Mouse (Mus musculus): Measurements from ENCODE around the gene Gm11627.
"Not testable (repeated sequence)": the region's sequence is repeated elsewhere in the genome, so short reads cannot be mapped to it uniquely, and the experiment has no call there.

The Gm11627 gene

DNA sequence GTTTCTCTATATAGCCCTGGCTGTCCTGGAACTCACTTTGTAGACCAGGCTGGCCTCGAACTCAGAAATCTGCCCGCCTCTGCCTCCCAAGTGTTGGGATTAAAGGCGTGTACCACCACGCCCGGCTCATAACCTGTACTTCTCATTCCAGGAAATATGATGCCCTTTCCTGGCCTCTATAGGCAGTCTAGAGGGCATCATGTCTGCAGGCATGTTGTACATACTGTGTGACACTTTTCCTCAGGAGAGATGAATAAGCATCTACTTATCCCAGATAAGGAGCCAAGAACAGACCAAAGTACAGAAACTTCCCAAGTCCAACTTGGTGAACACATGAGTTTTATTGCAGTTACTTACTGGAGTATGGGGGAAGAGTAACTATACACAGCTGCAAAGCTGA lies 20.6 kb downstream of the Gm11627 start:
- no peak for DNase-seq

DNA sequence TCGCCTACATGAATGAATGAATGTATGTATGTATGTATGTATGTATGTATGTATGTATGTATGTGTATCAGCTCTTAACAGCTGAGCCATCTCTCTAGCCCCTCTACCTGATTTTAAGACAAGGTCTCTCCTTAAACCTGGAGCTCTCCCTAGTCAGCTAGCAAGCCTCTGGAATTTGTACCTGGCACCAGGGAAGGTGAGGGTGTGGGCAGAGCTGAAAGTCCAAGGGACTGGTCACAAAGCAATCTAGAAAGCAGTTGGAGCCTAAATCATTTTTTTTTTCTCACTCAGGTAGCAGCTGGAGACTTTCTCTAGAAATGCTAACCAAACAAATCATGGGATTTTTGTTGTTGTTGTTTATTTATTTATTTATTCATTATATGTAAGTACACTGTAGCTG lies 21.9 kb downstream of the Gm11627 start:
- DNase-seq: no peak

DNA sequence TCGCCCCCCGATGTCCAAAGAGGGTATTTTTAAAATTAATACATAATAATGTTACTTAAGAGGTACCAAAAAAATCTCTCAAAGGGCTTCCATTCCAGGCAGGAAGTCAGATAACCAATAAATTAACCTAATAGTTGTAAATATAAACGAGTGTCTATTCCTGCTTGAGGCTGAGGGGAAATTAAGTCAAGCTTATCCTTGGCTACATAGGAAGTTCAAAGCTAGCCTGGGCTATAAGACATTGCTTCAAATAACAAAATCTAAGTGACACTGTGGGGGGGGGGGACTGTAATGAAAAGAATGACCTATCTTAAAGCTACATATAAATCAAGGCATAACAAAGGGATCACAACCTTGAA lies 22.6 kb downstream of the Gm11627 start:
- no peak for DNase-seq

DNA sequence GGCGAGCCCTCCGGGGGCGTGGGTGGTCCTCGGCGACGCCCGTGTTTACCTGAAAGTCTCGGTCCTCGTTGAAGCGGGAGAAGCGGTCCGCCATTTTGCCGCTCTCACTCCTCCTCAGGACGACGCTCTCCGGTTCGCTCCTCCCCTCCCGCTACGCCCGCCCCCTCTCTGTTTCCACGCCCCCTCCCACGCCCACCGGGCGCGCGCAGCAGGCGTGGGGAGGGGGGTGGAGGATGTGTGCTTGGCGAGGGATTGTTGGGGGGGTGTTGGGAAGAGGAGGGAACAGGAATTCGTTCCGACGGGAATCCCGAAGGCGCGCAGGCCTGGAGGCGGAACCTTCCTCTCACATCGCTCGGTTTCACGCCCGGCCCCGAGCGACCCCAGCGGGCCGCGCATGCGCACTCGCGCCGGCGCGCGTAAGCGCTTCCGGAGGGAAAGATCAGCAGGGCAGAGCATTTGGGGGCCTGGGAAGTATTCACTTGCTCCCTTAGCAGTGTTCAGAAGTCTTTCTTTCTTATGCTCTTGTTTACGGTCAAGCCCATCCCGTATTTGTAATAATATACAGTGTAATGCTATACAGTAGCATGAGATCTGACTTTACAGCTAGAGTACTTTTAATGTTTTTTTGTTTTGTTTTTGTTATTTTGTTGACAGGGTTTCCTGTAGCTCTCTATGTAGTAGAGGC lies 23.1 kb downstream of the Gm11627 start, which contains the start of gene Gpatch8:
Gene Gpatch8, minus strand, starts transcription at position 362 of the 685 bp plus-strand sequence.
- peak; percentile 95 to 98 for DNase-seq

DNA sequence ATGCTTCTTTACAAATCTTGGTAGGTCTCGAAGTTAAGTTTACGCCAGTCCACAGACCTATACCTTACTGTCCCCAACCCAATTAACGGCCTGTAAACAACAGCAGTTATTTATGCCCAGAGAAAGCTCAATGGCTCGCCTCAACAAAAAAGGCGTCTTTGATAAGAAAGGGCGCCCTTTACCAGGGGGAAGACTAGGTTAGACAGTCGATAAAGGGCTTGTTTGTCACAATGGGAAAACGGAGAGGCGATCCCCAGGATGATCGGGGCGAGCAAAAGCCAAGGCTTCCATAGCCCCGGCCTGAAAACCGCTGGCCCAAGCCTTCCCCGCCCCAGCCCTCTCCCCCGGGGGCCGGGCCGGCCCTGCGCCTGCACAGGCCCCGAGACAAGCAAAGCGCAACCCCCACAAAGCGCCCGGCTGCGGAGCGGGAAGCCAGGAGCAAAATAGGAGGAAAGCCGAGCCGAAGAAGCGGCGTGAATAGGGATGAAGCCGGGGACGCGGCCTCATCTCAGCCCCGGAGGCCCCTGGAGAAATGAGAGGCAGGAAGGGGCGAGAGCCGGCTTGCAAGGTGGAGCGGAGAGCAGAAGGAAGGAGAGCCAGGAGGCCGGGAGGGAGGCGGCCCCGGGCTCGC lies 23.7 kb downstream of the Gm11627 start:
- DNase-seq: no peak

DNA sequence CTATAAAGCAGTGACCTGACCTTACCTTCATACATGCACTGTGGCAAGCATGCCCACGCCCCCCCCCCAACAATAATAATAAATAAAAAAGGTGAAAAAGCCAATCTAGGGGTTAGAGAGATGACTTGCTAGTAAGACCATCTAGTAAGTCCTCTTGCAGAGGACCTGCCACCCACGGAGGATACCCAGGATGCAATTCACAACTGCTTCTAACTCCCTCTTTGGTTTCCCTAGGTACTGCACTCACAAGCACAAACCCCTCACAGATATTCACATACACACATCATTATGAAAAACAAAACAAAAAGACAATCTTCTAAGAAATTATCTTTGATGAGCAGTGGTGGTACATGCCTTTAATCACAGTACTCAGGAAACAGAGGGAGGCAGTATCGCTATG lies 27.2 kb downstream of the Gm11627 start:
- DNase-seq: no peak

DNA sequence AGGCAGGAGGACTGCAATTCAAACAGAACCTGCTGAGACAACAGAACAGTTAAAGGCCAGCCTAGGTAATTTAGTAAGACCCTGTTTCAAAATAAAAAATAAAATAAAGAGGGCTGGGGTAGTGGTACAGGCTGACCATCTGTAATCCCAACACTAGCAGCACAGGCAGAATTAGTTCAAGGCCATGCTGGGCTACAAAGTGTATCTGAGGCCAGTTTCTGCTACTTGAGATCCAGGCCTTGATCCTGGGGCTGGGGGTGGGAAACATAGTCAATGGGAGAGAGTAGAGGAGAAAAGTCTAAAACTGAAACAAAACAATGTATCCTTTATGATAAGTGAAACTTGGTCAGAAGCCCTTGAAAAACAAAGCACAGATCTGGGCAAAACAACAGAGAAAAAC lies 28.1 kb downstream of the Gm11627 start:
- no peak for DNase-seq

DNA sequence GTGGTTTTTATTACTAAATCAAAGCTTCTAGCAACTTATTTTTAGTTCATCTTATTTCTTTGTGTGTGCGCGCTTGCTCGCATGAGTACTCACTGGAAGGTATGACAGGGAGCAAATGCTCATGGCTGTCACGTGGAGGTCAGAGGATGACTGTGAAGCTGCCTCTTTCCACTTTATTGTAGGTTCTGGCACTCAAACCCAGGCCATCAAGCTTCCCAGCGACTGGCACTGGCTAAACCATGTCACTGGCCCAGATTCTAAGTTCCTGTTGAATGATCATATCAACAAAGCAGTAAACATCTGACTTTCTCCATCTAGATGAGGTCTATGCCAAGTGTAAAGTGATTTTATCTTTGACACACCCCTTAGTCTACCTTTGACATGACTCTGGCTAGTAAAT lies 37.8 kb downstream of the Gm11627 start:
- no peak for DNase-seq

DNA sequence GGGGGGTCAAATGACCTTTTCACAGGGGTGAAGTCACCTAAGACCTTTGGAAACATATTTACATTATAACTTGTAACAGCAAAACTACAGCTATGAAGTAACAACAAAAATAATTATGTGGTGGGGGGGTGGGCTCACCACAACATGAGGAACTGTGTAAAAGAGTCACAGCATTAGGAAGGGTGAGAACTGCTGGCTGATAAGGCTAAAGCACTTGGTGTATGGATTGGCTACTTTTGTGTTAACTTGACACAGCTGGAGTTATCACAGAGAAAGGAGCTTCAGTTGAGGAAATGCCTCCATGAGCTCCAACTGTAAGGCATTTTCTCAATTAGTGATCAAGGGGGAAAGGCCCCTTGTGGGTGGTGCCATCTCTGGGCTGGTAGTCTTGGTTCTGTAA lies 39.0 kb downstream of the Gm11627 start:
- DNase-seq: not testable (repeated sequence)

DNA sequence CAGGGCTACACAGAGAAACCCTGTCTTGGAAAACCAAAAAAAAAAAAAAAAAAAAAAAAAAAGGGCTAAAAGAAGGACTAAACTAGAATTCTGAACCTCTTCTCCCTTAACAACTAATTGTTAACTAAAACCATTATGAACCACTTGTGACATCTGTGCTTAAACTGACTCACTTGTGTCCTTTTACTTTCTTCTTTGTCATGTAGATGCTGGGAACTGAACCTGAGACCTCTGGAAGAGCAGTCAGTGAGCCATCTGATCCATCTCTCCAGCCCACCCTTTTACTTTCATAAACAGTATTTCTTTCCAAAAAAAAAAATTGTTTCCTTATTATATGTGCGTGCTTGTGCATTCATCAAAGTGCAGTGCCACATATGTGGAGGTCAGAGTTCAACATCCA lies 39.6 kb downstream of the Gm11627 start:
- no peak for DNase-seq

DNA sequence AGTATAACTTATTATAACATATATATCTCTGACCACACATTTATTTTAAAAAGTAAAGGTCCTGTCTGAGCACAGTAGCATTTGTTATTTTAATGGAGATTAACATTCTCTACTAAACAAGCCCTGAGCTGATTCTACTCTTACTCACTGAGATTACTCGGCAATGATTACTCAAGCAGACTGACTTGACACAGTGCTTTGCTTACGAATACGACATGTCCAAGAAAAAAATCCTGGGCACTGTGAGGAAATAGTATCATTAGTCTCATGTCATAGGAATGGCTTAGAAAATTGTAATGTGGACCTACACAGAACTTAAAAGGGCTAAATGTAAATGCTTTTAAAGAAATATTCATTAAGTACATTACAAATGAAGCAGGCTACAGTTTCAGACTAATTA lies 43.1 kb downstream of the Gm11627 start:
- no peak for DNase-seq

DNA sequence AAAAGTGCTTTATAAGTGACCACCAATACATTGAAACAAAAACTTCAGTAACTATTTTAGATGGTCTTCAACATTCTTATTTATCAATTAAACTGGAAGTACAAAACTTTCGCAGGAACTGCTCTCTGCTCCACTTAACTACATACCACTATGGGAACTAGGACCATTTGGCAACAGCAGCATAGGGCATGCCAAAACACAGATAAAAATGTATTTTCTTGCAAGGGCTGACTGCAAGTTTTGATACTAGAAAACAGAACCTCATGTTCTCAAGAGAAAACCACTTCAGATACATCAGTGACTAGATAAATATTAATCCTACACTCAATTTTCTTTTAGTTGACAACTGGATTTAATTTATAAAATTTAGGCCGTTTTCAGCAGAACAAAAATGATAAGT lies 45.2 kb downstream of the Gm11627 start:
- no peak for DNase-seq

DNA sequence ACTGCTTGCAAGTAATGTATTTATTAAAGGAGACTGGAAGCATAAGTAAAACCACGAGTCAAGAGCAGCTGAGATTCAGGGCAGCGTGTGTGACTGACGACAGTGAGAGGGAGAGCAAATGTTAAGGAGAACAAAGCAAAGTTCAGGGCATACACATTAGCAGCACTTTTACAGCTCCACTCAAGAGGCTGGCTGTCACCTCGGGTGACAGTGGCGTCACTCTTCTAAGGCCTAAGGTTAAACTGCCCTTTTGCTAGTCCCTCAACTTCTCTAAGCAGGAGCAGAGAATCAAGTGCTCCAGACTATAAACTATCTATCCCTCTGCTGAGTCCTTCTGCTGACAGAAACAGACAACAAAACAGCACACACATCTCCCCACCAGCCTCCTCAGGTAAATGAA lies 47.8 kb downstream of the Gm11627 start:
- DNase-seq: no peak
